Mouse (Mus musculus): Measurements from ENCODE around the gene Atp7a. TPM values are rescaled to one million over a fixed set of nuclear protein-coding genes. Genes with fewer than 3 reads are reported as not detected.

The Atp7a gene
- polyA plus RNA-seq, 1 experiment from 2014 or later: 17.0 TPM

DNA sequence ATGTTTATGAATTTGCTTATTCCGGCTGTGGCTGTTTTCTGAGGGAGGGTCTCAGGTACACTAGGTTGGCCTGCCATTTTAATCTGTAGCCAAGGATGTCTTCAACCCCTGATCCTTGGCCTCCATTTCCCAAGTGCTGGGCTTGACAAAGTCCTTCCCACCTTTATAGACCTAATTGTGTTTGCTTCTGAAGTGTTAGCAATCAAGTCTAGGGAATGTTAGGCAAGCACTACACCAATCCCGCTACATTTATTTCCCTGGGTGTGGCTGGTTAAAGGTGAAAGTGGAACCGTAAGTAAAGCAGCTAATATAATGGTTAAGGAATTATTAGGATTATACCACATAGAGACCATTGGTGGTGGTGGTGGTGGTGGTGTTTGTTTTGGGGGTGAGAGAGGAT is 10.0 kb upstream of the Atp7a start:
- Histone ChIP-seq H3K4me2 (ENCODE audit: low read depth, low read length) (0 out of 2 replicates have a peak overlapping the region, but pooled peaks have one; percentile 16), H3K36me3 (ENCODE audit: control insufficient read depth, insufficient read depth, low read length) (no peaks in the 10 kb centered on the region), H3K27me3 (replicated peaks; ENCODE audit: control insufficient read depth, insufficient read depth, low read length) (no peaks in the 10 kb centered on the region), H3K9ac (ENCODE audit: low read depth, low read length) (no peak overlapping the region), H3K4me1 (ENCODE audit: control insufficient read depth, insufficient read depth, low read length) (no peaks in the 10 kb centered on the region), H3K4me3 (ENCODE audit: low read length) (0 out of 2 replicates have a peak overlapping the region, but pooled peaks have one; percentile 2), H3K9me3 (ENCODE audit: control insufficient read depth, low read length) (no peaks in the 10 kb centered on the region), H3K27ac (ENCODE audit: low read length) (no peak overlapping the region)
- WGBS: 77% methylated on average over 3 of the region's 3 CpGs
- peak; percentile 58 for ATAC-seq

DNA sequence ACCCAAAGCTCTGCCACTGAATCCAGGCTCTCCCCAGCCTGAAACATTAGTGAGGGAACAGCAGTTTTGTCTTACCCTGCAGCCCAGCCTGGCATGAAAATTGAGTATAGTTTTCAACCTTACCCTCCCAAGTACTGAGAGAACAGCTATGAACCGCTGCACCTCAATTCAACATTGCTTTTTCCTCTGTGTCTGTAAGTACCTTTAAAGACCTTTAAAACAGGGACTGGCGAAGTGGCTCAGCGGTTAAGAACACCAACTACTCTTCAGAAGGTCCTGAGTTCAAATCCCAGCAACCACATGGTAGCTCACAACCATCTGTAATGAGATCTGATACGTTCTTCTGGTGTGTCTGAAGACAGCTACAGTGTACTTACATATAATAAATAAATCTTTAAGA is 9.6 kb upstream of the Atp7a start:
- Histone ChIP-seq H3K9ac (ENCODE audit: low read depth, low read length) (no peak overlapping the region), H3K36me3 (ENCODE audit: control insufficient read depth, insufficient read depth, low read length) (no peaks in the 10 kb centered on the region), H3K4me3 (ENCODE audit: low read length) (0 out of 2 replicates have a peak overlapping the region, but pooled peaks have one; percentile 2), H3K9me3 (ENCODE audit: control insufficient read depth, low read length) (no peaks in the 10 kb centered on the region), H3K27me3 (replicated peaks; ENCODE audit: control insufficient read depth, insufficient read depth, low read length) (no peaks in the 10 kb centered on the region), H3K4me2 (ENCODE audit: low read depth, low read length) (0 out of 2 replicates have a peak overlapping the region, but pooled peaks have one; percentile 16), H3K4me1 (ENCODE audit: control insufficient read depth, insufficient read depth, low read length) (no peaks in the 10 kb centered on the region), H3K27ac (ENCODE audit: low read length) (no peak overlapping the region)
- no peak for ATAC-seq
- WGBS: 91% methylated on average over 4 of the region's 4 CpGs

DNA sequence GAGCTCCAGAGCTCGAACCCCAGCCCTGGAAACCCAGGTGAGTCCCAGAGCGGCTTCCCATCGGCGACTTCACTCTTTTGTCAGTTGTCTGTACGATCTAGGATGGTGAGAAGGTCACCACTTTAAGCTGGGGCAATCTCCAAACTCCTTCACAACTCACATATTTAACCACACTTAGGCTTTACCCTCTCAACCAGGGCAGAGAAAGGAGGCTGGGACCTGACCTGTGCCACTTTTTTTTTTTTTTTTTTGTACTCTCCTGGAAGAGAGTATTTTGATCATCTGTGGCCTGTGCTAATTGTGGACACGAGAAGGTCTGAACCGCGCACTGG is 233 bp downstream of the Atp7a start:
- Histone ChIP-seq H3K4me2 (ENCODE audit: low read depth, low read length) (peak overlapping the region; percentile 46; the same call in 1 of the 2 replicates), H3K27ac (ENCODE audit: low read length) (peak overlapping the region; percentile 74), H3K4me1 (ENCODE audit: control insufficient read depth, insufficient read depth, low read length) (no peaks in the 10 kb centered on the region), H3K36me3 (ENCODE audit: control insufficient read depth, insufficient read depth, low read length) (no peaks in the 10 kb centered on the region), H3K9ac (ENCODE audit: low read depth, low read length) (peak overlapping the region; percentile 71), H3K4me3 (ENCODE audit: low read length) (peak overlapping the region; percentile 55), H3K9me3 (ENCODE audit: control insufficient read depth, low read length) (no peaks in the 10 kb centered on the region), H3K27me3 (replicated peaks; ENCODE audit: control insufficient read depth, insufficient read depth, low read length) (no peaks in the 10 kb centered on the region)
- WGBS: 19% methylated on average over 8 of the region's 8 CpGs
- peak; percentile 45 for ATAC-seq

DNA sequence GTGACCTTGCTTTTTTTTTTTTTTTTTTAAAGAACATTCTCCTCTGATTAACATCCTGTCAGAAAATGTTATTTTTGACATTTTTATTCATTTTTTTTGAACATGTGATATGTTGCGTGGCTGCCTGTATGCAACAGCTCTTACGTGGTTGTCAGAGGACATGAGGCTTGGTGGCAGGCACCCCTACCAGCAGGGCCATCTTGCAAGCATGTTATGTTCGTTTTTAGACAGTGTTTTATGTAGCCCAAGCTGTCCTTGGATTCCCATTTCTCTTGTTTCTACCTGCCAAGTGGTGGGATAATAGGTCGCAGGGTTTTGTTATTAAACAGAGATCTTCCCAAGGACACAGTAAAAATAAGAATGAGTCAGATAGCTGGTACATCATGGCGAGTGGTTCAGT is 3.1 kb downstream of the Atp7a start:
- H3K4me2 ChIP-seq (ENCODE audit: low read depth, low read length): no peak overlapping the region
- no peaks in the 10 kb centered on the region for H3K27me3 ChIP-seq (replicated peaks; ENCODE audit: control insufficient read depth, insufficient read depth, low read length)
- no peaks in the 10 kb centered on the region for H3K4me1 ChIP-seq (ENCODE audit: control insufficient read depth, insufficient read depth, low read length)
- H3K4me3 ChIP-seq (ENCODE audit: low read length): no peak overlapping the region
- 63% methylated on average over 5 of the region's 5 CpGs for WGBS
- no peak for ATAC-seq
- no peak overlapping the region for H3K27ac ChIP-seq (ENCODE audit: low read length)
- H3K9ac ChIP-seq (ENCODE audit: low read depth, low read length): no peak overlapping the region
- no peaks in the 10 kb centered on the region for H3K36me3 ChIP-seq (ENCODE audit: control insufficient read depth, insufficient read depth, low read length)
- H3K9me3 ChIP-seq (ENCODE audit: control insufficient read depth, low read length): no peaks in the 10 kb centered on the region

DNA sequence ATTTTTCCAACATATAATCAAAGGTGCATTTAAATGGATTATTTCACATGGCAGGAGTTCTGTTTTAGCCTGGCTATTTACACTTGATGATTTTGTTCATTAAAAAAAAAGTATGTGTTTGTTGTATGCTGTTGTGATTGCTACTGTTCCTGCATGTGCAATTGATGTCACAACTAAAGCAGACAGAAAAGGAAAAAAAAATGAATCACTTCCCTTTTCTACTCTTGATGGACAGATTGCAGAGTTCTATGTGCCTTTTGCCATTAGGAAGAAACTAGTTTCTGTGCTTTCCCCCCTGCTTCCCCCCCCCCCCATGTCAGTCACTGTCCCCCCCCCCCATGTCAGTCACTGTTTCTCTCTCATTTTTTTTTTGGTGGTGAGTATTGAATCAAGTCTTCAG is 4.0 kb downstream of the Atp7a start:
- Histone ChIP-seq H3K36me3 (ENCODE audit: control insufficient read depth, insufficient read depth, low read length) (no peaks in the 10 kb centered on the region), H3K27ac (ENCODE audit: low read length) (no peak overlapping the region)

DNA sequence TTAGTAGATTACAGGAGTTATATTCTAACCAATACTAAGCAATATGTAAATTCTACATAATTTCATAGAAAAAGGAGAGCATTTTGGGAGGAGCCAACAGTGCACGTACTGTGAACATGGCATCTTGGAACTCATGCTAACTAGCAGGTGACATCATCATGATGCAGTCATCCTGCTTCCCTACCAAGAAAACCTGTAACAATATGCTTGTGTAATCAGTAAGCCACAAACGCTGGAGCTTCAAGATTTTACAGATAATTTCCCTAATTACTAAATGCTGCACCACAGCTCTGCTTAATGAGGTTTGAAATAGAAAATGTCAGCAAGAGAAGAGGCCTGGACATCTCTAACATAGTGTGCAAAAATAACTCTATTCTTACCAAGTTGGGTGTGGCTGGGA is 8.7 kb downstream of the Atp7a start:
- ATAC-seq: no peak
- no peak overlapping the region for H3K4me2 ChIP-seq (ENCODE audit: low read depth, low read length)
- H3K36me3 ChIP-seq (ENCODE audit: control insufficient read depth, insufficient read depth, low read length): no peaks in the 10 kb centered on the region
- H3K4me3 ChIP-seq (ENCODE audit: low read length): no peak overlapping the region
- no peaks in the 10 kb centered on the region; the same call in 1 of the 2 replicates for H3K27me3 ChIP-seq (replicated peaks; ENCODE audit: control insufficient read depth, insufficient read depth, low read length)
- no peak overlapping the region for H3K27ac ChIP-seq (ENCODE audit: low read length)
- H3K9ac ChIP-seq (ENCODE audit: low read depth, low read length): no peak overlapping the region
- no peaks in the 10 kb centered on the region for H3K9me3 ChIP-seq (ENCODE audit: control insufficient read depth, low read length)
- 67% methylated on average over 2 of the region's 2 CpGs for WGBS
- H3K4me1 ChIP-seq (ENCODE audit: control insufficient read depth, insufficient read depth, low read length): no peaks in the 10 kb centered on the region; the same call in 1 of the 2 replicates

More for the DNA sequence above, 4.0 kb downstream of the Atp7a start:
- ATAC-seq: no peak
- no peak overlapping the region for H3K4me2 ChIP-seq (ENCODE audit: low read depth, low read length)
- H3K4me3 ChIP-seq (ENCODE audit: low read length): no peak overlapping the region
- H3K9ac ChIP-seq (ENCODE audit: low read depth, low read length): no peak overlapping the region
- H3K9me3 ChIP-seq (ENCODE audit: control insufficient read depth, low read length): no peaks in the 10 kb centered on the region
- H3K27me3 ChIP-seq (replicated peaks; ENCODE audit: control insufficient read depth, insufficient read depth, low read length): no peaks in the 10 kb centered on the region
- H3K4me1 ChIP-seq (ENCODE audit: control insufficient read depth, insufficient read depth, low read length): no peaks in the 10 kb centered on the region

DNA sequence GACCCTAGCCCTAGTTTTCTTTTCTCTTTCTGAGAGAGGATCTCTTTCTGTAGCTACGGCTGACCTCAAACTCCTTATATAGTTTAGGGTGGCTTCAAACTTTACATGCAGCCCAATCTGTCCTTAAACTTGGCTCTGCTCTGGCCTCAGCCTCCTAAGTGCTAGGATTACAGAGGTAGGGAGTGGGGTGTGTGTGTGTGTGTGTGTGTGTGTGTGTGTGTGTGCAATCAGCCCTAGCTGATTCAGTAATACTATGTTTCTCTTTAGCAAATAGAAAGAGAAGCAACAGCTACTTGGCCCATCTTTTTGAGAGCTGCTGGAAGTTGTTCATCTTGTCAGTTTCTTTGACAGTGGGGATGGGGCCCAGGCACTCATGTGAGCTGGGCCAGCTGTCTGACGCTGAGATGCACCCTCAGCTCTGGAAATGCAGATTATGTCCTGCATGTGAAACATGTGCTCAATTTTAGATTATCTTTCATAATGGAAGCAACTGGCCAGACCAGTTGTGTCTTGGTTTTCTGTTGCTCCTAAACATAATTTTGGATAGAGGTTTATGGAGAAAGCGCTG is 10.2 kb downstream of the Atp7a start:
- no peak overlapping the region for H3K4me3 ChIP-seq (ENCODE audit: low read length)
- H3K4me2 ChIP-seq (ENCODE audit: low read depth, low read length): no peak overlapping the region
- no peak overlapping the region for H3K27ac ChIP-seq (ENCODE audit: low read length)
- no peaks in the 10 kb centered on the region; the same call in 1 of the 2 replicates for H3K27me3 ChIP-seq (replicated peaks; ENCODE audit: control insufficient read depth, insufficient read depth, low read length)
- no peaks in the 10 kb centered on the region for H3K36me3 ChIP-seq (ENCODE audit: control insufficient read depth, insufficient read depth, low read length)
- no peaks in the 10 kb centered on the region for H3K9me3 ChIP-seq (ENCODE audit: control insufficient read depth, low read length)
- H3K9ac ChIP-seq (ENCODE audit: low read depth, low read length): no peak overlapping the region
- no peaks in the 10 kb centered on the region; the same call in 1 of the 2 replicates for H3K4me1 ChIP-seq (ENCODE audit: control insufficient read depth, insufficient read depth, low read length)
- 61% methylated on average over 3 of the region's 3 CpGs for WGBS
- no peak for ATAC-seq

DNA sequence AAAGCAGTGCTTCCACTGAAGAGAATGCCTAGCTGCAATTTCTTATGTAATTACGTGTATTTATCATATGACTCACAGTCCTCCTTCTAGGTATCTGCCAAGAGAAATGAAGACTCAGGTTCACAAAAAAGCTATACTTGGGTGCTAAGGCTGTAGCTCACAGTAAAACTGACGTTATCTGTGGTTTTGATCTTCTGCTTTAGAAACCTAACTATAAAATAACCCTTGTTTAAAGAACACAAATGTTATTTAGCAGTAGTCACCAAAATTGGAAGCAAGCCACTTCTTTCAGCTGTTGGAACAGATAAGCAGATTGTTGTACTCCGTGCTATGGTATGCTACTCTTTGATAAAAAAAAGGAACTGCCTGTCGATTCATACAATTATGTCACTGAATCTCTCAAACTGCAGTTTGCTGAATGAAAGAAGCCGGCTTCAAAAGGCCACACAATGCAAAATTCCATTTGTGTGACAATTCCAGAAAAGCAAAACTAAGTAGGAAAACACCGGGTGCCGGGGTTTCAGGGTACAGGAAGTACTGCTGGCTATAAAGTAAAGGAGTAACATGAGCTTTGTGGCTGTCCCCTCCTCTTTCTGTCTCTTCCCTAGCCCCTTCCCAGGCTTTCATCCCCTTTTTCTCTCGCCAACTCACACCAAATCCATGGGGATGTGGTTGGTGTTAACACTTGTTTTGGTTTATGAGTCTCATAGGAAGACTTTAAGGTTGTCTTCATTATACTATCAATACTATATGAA is 17.0 kb downstream of the Atp7a start:
- no peak overlapping the region for H3K4me2 ChIP-seq (ENCODE audit: low read depth, low read length)
- peak; percentile 52; the same call in 1 of the 2 replicates for ATAC-seq
- 33% methylated on average over 8 of the region's 8 CpGs for WGBS

DNA sequence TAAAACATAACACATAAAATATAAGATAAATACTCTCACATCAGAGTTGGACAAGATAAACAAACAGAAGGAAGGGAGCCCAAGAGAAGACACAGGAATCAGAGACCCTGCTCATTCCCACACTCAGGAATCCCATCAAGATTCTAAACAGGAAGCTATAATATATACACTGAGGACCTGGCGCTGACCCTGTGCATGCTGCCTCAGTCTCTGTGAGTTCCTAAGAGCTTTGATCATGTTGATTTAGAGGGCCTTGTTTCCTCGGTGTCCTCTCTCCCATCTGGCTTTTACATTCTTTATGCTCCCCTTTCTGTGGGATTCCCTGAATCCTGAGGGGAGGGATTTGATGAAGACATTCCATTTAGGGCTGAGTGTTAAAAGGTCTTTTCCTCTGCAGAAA is 18.4 kb downstream of the Atp7a start:
- H3K36me3 ChIP-seq (ENCODE audit: control insufficient read depth, insufficient read depth, low read length): no peaks in the 10 kb centered on the region
- no peaks in the 10 kb centered on the region for H3K9me3 ChIP-seq (ENCODE audit: control insufficient read depth, low read length)
- H3K4me2 ChIP-seq (ENCODE audit: low read depth, low read length): no peak overlapping the region
- 29% methylated on average over 2 of the region's 2 CpGs for WGBS
- H3K27ac ChIP-seq (ENCODE audit: low read length): no peak overlapping the region
- no peak overlapping the region for H3K9ac ChIP-seq (ENCODE audit: low read depth, low read length)
- peak; percentile 66 for ATAC-seq
- H3K27me3 ChIP-seq (replicated peaks; ENCODE audit: control insufficient read depth, insufficient read depth, low read length): no peaks in the 10 kb centered on the region
- H3K4me3 ChIP-seq (ENCODE audit: low read length): no peak overlapping the region
- H3K4me1 ChIP-seq (ENCODE audit: control insufficient read depth, insufficient read depth, low read length): peaks cover 7% of the 10 kb centered on the region

More for the DNA sequence above, 17.0 kb downstream of the Atp7a start:
- no peaks in the 10 kb centered on the region for H3K36me3 ChIP-seq (ENCODE audit: control insufficient read depth, insufficient read depth, low read length)
- H3K4me1 ChIP-seq (ENCODE audit: control insufficient read depth, insufficient read depth, low read length): peaks cover 7% of the 10 kb centered on the region
- no peak overlapping the region for H3K4me3 ChIP-seq (ENCODE audit: low read length)
- H3K9me3 ChIP-seq (ENCODE audit: control insufficient read depth, low read length): no peaks in the 10 kb centered on the region
- H3K27me3 ChIP-seq (replicated peaks; ENCODE audit: control insufficient read depth, insufficient read depth, low read length): no peaks in the 10 kb centered on the region; the same call in 1 of the 2 replicates
- no peak overlapping the region for H3K9ac ChIP-seq (ENCODE audit: low read depth, low read length)
- H3K27ac ChIP-seq (ENCODE audit: low read length): no peak overlapping the region; the same call in 1 of the 2 replicates
